Mouse (Mus musculus): ENCODE data around the gene Det1. TPM values are rescaled to one million over a fixed set of nuclear protein-coding genes. Genes with fewer than 3 reads are reported as not detected.

Gene Det1
- polyA plus RNA-seq, 1 experiment from 2014 or later: 23.5 TPM

- no peaks in the 10 kb centered on the region for H3K9me3 ChIP-seq (ENCODE audit: control insufficient read depth, low read length)
- H3K4me3 ChIP-seq (ENCODE audit: low read depth, low read length): no peak overlapping the region
- DNase-seq (ENCODE audit: low spot score) (peak; percentile 58), ATAC-seq (ENCODE audit: insufficient number of reproducible peaks, low FRiP score, low TSS enrichment, low read depth) (no peak; the same call in 1 of the 2 replicates)
- H3K9ac ChIP-seq (ENCODE audit: low read length): no peak overlapping the region
- H3K4me1 ChIP-seq (ENCODE audit: control insufficient read depth, insufficient read depth, low read length): peaks cover 16% of the 10 kb centered on the region; the same call in 1 of the 2 replicates
- no peaks in the 10 kb centered on the region for H3K36me3 ChIP-seq (ENCODE audit: control insufficient read depth, insufficient read depth, low read length)
- WGBS: 13% methylated on average over 6 of the region's 6 CpGs
- no peak overlapping the region for H3K27ac ChIP-seq (replicated peaks; ENCODE audit: low read depth, low read length)
- no peak overlapping the region for H3K4me2 ChIP-seq (ENCODE audit: low read depth, severe bottlenecking)
- peaks cover 19% of the 10 kb centered on the region for H3K27me3 ChIP-seq (ENCODE audit: control insufficient read depth, insufficient read depth, low read length)
These were observed 37.1 kb upstream of the Det1 start for GRCm38 (mm10) chr7:78884139-78884538.

DNA sequence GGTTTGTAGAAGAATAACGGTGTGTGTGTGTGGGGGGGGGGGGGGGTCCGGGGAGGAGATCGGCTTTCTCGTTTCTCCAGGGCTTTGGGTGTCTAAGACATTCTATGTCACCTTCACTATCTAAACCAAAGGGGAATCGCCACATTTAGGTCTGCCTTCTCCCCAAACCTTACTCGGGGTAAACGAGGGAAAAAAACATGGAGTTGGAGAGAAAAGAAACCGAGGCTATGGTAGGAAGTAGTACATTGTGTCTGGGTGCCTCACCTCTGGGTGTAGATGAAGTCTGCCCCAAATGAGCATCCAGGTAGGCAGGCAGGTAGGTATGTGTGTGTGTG is 36.6 kb upstream of the Det1 start:
- Histone ChIP-seq H3K9ac (ENCODE audit: low read length) (no peak overlapping the region), H3K4me3 (ENCODE audit: low read depth, low read length) (no peak overlapping the region), H3K27me3 (ENCODE audit: control insufficient read depth, insufficient read depth, low read length) (peaks cover 19% of the 10 kb centered on the region), H3K4me2 (ENCODE audit: low read depth, severe bottlenecking) (no peak overlapping the region), H3K9me3 (ENCODE audit: control insufficient read depth, low read length) (no peaks in the 10 kb centered on the region), H3K4me1 (ENCODE audit: control insufficient read depth, insufficient read depth, low read length) (peaks cover 16% of the 10 kb centered on the region; the same call in 1 of the 2 replicates), H3K36me3 (ENCODE audit: control insufficient read depth, insufficient read depth, low read length) (no peaks in the 10 kb centered on the region), H3K27ac (replicated peaks; ENCODE audit: low read depth, low read length) (no peak overlapping the region)
- DNase-seq (ENCODE audit: low spot score) (no peak), ATAC-seq (ENCODE audit: insufficient number of reproducible peaks, low FRiP score, low TSS enrichment, low read depth) (no peak)
- WGBS: 16% methylated on average over 8 of the region's 8 CpGs

DNA sequence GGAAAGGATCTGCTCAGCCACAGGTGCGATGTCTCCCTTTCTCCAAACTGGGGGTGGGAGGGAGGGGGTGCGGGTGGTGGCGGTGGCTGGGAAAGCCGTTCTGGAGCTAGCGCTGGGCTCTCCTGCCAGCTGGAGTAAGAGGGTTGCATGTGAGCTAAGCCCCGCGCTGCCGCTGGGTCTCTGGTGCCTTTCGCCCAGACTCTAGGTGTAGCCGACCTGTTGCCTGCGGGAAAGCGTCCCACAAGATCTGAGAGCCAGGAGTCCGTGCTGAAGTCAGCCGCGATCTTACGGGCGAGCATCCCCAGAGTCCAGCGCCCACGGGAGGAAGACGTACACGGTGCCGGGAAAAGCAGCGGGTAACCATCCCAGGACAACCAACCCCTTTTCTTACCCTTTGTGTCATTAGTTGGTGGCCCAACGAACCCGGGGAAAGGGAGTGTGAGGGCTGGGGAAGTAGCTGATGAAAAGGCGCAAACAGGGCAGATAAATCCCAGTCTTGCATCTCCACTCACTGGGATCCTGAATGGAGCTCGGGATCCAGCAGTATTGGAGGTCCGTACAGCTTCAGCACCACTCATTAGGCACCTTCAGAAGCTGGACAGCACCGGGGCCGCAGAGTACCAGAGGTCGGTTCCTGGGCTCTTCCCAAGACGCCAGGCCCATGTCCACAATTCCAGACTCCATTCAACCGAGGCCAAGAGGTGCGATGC is 36.1 kb upstream of the Det1 start:
- ATAC-seq (ENCODE audit: insufficient number of reproducible peaks, low FRiP score, low TSS enrichment, low read depth) (no peak), DNase-seq (ENCODE audit: low spot score) (peak; percentile 60)
- H3K36me3 ChIP-seq (ENCODE audit: control insufficient read depth, insufficient read depth, low read length): no peaks in the 10 kb centered on the region
- H3K4me1 ChIP-seq (ENCODE audit: control insufficient read depth, insufficient read depth, low read length): peaks cover 16% of the 10 kb centered on the region; the same call in 1 of the 2 replicates
- H3K27me3 ChIP-seq (ENCODE audit: control insufficient read depth, insufficient read depth, low read length): peaks cover 19% of the 10 kb centered on the region
- no peaks in the 10 kb centered on the region for H3K9me3 ChIP-seq (ENCODE audit: control insufficient read depth, low read length)
- H3K4me2 ChIP-seq (ENCODE audit: low read depth, severe bottlenecking): peak overlapping the region; percentile 39
- H3K9ac ChIP-seq (ENCODE audit: low read length): no peak overlapping the region
- peak overlapping the region; percentile 20; the same call in 1 of the 2 replicates for H3K4me3 ChIP-seq (ENCODE audit: low read depth, low read length)
- WGBS: 2% methylated on average over 34 of the region's 34 CpGs
- H3K27ac ChIP-seq (replicated peaks; ENCODE audit: low read depth, low read length): no peak overlapping the region

- H3K27ac ChIP-seq (replicated peaks; ENCODE audit: low read depth, low read length): no peak overlapping the region
- H3K36me3 ChIP-seq (ENCODE audit: control insufficient read depth, insufficient read depth, low read length): no peaks in the 10 kb centered on the region
- no peaks in the 10 kb centered on the region for H3K9me3 ChIP-seq (ENCODE audit: control insufficient read depth, low read length)
- 4% methylated on average over 23 of the region's 23 CpGs for WGBS
- peaks cover 10% of the 10 kb centered on the region; the same call in 1 of the 2 replicates for H3K4me1 ChIP-seq (ENCODE audit: control insufficient read depth, insufficient read depth, low read length)
- no peak overlapping the region for H3K9ac ChIP-seq (ENCODE audit: low read length)
- peak; percentile 57 for DNase-seq (ENCODE audit: low spot score)
- H3K4me3 ChIP-seq (ENCODE audit: low read depth, low read length): peak overlapping the region; percentile 20
- H3K27me3 ChIP-seq (ENCODE audit: control insufficient read depth, insufficient read depth, low read length): peaks cover 19% of the 10 kb centered on the region
- H3K4me2 ChIP-seq (ENCODE audit: low read depth, severe bottlenecking): peak overlapping the region; percentile 39
- ATAC-seq (ENCODE audit: insufficient number of reproducible peaks, low FRiP score, low TSS enrichment, low read depth): no peak
These were observed 35.4 kb upstream of the Det1 start for GRCm38 (mm10) chr7:78882469-78882837.

- no peaks in the 10 kb centered on the region for H3K9me3 ChIP-seq (ENCODE audit: control insufficient read depth, low read length)
- no peak overlapping the region for H3K27ac ChIP-seq (replicated peaks; ENCODE audit: low read depth, low read length)
- ATAC-seq (ENCODE audit: insufficient number of reproducible peaks, low FRiP score, low TSS enrichment, low read depth) (no peak), DNase-seq (ENCODE audit: low spot score) (no peak)
- H3K36me3 ChIP-seq (ENCODE audit: control insufficient read depth, insufficient read depth, low read length): no peaks in the 10 kb centered on the region
- H3K4me1 ChIP-seq (ENCODE audit: control insufficient read depth, insufficient read depth, low read length): peaks cover 7% of the 10 kb centered on the region; the same call in 1 of the 2 replicates
- peak overlapping the region; percentile 20 for H3K4me3 ChIP-seq (ENCODE audit: low read depth, low read length)
- 24% methylated on average over 16 of the region's 16 CpGs for WGBS
- H3K4me2 ChIP-seq (ENCODE audit: low read depth, severe bottlenecking): peak overlapping the region; percentile 39
- H3K27me3 ChIP-seq (ENCODE audit: control insufficient read depth, insufficient read depth, low read length): peaks cover 19% of the 10 kb centered on the region
- H3K9ac ChIP-seq (ENCODE audit: low read length): no peak overlapping the region
These were observed 34.8 kb upstream of the Det1 start for GRCm38 (mm10) chr7:78881607-78882468.

DNA sequence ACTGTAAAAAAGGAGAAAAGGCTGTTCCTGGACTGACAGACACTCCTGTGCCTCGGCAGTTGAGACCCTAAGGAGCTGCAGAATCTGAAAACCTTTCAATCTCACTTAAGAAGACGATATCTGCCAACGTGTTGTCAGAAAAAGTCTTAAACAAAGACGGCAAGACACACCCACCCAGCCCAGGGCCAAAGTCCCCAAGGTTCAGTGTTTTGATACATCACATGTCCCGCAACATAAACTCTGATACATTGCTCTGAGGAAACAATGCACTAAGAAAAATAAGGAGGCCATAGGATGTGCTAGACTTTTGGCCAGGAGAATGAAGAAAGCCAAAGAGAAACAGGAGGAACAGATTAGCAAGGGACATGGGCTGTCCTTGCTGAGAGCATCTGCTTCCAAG is 25.8 kb upstream of the Det1 start:
- H3K4me3 ChIP-seq (ENCODE audit: low read depth, low read length): no peak overlapping the region
- no peak overlapping the region for H3K27ac ChIP-seq (replicated peaks; ENCODE audit: low read depth, low read length)
- H3K4me1 ChIP-seq (ENCODE audit: control insufficient read depth, insufficient read depth, low read length): no peaks in the 10 kb centered on the region
- no peaks in the 10 kb centered on the region for H3K9me3 ChIP-seq (ENCODE audit: control insufficient read depth, low read length)
- ATAC-seq (ENCODE audit: insufficient number of reproducible peaks, low FRiP score, low TSS enrichment, low read depth): no peak
- DNase-seq (ENCODE audit: low spot score): no peak
- H3K9ac ChIP-seq (ENCODE audit: low read length): no peak overlapping the region
- no peaks in the 10 kb centered on the region for H3K36me3 ChIP-seq (ENCODE audit: control insufficient read depth, insufficient read depth, low read length)
- WGBS: 82% methylated on average over 5 of the region's 5 CpGs
- no peak overlapping the region for H3K4me2 ChIP-seq (ENCODE audit: low read depth, severe bottlenecking)
- no peaks in the 10 kb centered on the region for H3K27me3 ChIP-seq (ENCODE audit: control insufficient read depth, insufficient read depth, low read length)

DNA sequence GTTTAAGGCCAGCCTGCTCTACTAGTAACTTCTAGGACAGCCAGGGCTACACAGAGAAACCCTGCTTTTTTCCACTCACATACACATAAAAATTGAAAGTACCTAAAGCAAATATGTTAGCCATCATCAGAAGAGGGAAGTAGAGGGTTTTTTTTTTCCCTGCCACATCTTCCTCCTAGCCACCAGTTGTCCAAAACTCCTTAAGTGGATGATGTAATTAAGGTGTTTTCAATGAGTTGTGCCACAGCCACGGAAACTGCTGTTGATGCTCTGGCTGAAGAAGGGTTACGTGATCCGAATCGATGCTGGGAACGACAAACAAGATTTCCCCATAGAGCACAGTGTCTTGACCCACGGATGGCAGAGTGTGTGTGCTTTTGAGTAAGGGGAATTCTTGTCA is 25.3 kb upstream of the Det1 start:
- DNase-seq (ENCODE audit: low spot score): no peak
- H3K9me3 ChIP-seq (ENCODE audit: control insufficient read depth, low read length): no peaks in the 10 kb centered on the region

GRCm38 (mm10) chr7:78868731-78869130 is 21.7 kb upstream of the Det1 start:
- no peak overlapping the region for H3K4me2 ChIP-seq (ENCODE audit: low read depth, severe bottlenecking)
- ATAC-seq (ENCODE audit: insufficient number of reproducible peaks, low FRiP score, low TSS enrichment, low read depth) (no peak), DNase-seq (ENCODE audit: low spot score) (no peak)
- no peak overlapping the region for H3K9ac ChIP-seq (ENCODE audit: low read length)
- H3K27me3 ChIP-seq (ENCODE audit: control insufficient read depth, insufficient read depth, low read length): no peaks in the 10 kb centered on the region
- no peak overlapping the region for H3K4me3 ChIP-seq (ENCODE audit: low read depth, low read length)
- no peaks in the 10 kb centered on the region for H3K9me3 ChIP-seq (ENCODE audit: control insufficient read depth, low read length)
- WGBS: 77% methylated on average over 5 of the region's 5 CpGs
- no peaks in the 10 kb centered on the region for H3K36me3 ChIP-seq (ENCODE audit: control insufficient read depth, insufficient read depth, low read length)
- H3K27ac ChIP-seq (replicated peaks; ENCODE audit: low read depth, low read length): no peak overlapping the region
- no peaks in the 10 kb centered on the region; the same call in 1 of the 2 replicates for H3K4me1 ChIP-seq (ENCODE audit: control insufficient read depth, insufficient read depth, low read length)

More for the DNA sequence above, 25.3 kb upstream of the Det1 start:
- Histone ChIP-seq H3K4me3 (ENCODE audit: low read depth, low read length) (no peak overlapping the region), H3K4me2 (ENCODE audit: low read depth, severe bottlenecking) (no peak overlapping the region), H3K9ac (ENCODE audit: low read length) (no peak overlapping the region), H3K27ac (replicated peaks; ENCODE audit: low read depth, low read length) (no peak overlapping the region), H3K27me3 (ENCODE audit: control insufficient read depth, insufficient read depth, low read length) (no peaks in the 10 kb centered on the region), H3K4me1 (ENCODE audit: control insufficient read depth, insufficient read depth, low read length) (no peaks in the 10 kb centered on the region), H3K36me3 (ENCODE audit: control insufficient read depth, insufficient read depth, low read length) (no peaks in the 10 kb centered on the region)
- ATAC-seq (ENCODE audit: insufficient number of reproducible peaks, low FRiP score, low TSS enrichment, low read depth): no peak
- 84% methylated on average over 6 of the region's 6 CpGs for WGBS

All from limb, embryonic 11.5 days (tissue).